Mouse (Mus musculus) neutrophil, adult 59 days (primary cell): ENCODE measurements around the gene Vmn1r200. TPM values are rescaled to one million over a fixed set of nuclear protein-coding genes. Genes with fewer than 3 reads are reported as not detected.

Experiments used
- total RNA-seq, 2 experiments: library from RNA; stranded (reverse); gene quantifications; 1 replicate in 1 of 2; 2 replicates in 1 of 2; pipeline ENCODE4 v1.2.4; 2023

Gene Vmn1r200
- total RNA-seq: not detected

GRCm38 (mm10) chr13:22390073-22390472 is at the start of gene Vmn1r200:
Vmn1r200 (plus strand) TSS chr13:22390373.

GRCm38 (mm10) chr13:22350064-22350463 is 40.1 kb upstream of the Vmn1r200 start, which contains the start of gene Vmn1r198:
Vmn1r198 (plus strand) TSS chr13:22350364.

GRCm38 (mm10) chr13:22379518-22379917 is 10.7 kb upstream of the Vmn1r200 start, which contains the start of gene Vmn1r199:
Vmn1r199 (plus strand) TSS chr13:22379818.

Other genes with a start within 250 kb of the Vmn1r200 start
- gene Vmn1r191, start 206.4 kb upstream of the Vmn1r200 start, total RNA-seq: not detected
- gene Vmn1r192, start 199.2 kb upstream of the Vmn1r200 start, total RNA-seq: not detected
- not detected for gene Vmn1r193, start 167.2 kb upstream of the Vmn1r200 start, total RNA-seq
- not detected for gene Vmn1r194, start 146.2 kb upstream of the Vmn1r200 start, total RNA-seq
- not detected for gene Vmn1r195, start 119.9 kb upstream of the Vmn1r200 start, total RNA-seq
- not detected for gene Vmn1r196, start 100.5 kb upstream of the Vmn1r200 start, total RNA-seq
- not detected for gene Vmn1r197, start 65.8 kb upstream of the Vmn1r200 start, total RNA-seq
- not detected for gene Vmn1r198, start 40.0 kb upstream of the Vmn1r200 start, total RNA-seq
- gene Vmn1r199, start 10.6 kb upstream of the Vmn1r200 start, total RNA-seq: not detected
- gene Vmn1r201, start 81.5 kb downstream of the Vmn1r200 start, total RNA-seq: not detected
- gene Vmn1r202, start 115.0 kb downstream of the Vmn1r200 start, total RNA-seq: not detected
- gene Vmn1r203, start 127.7 kb downstream of the Vmn1r200 start, total RNA-seq: not detected
- not detected for gene Vmn1r204, start 162.8 kb downstream of the Vmn1r200 start, total RNA-seq
- gene Vmn1r205, start 202.6 kb downstream of the Vmn1r200 start, total RNA-seq: not detected
- gene Vmn1r206, start 233.9 kb downstream of the Vmn1r200 start, total RNA-seq: not detected